Mouse (Mus musculus) bone marrow macrophage, adult 2 months (primary cell): ENCODE data around the gene ccdc198.

Experiments used
- CTCF ChIP-seq: IDR thresholded peaks from 2 replicates; pipeline ENCODE4 v1.5.1; 2012; ENCODE audit warnings: low read depth, mild to moderate bottlenecking, low read length, moderate library complexity
- POLR2A ChIP-seq: IDR thresholded peaks from 2 replicates; pipeline ENCODE4 v1.6.1; 2012; ENCODE audit warnings: mild to moderate bottlenecking, low read depth, low read length, borderline replicate concordance

DNA sequence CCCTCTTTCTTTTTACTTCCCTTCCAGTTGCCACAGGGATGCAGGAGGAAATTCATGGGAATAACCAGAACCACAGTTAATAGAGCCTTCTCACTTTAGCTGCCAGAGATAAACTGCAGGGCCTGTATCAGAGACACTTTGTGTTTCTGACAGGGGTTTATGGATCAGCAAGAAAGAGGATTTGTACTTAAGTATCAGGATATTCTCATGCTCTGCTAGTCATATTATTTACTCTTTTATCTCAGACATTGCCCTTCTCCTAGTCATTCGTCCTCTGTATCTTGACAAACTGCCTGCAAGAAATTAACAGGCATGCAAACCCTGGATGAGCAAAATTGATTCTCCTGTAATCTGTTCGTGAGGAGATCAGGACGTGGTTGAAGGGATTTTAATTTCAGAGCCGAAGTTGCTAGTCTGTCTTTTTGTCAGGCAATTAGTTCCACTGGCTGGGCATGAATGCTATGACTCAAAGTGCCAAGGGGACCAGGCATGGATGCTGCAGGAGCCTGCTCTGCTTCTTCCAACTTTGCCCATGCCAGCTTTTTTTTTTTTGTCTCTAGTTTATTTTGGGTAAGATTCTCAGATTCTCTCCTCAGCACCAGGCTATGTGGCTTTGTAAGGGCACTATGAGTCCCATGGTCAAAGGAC lies 48.7 kb upstream of the ccdc198 start:
- TF ChIP-seq POLR2A: no peak
- TF ChIP-seq CTCF: no peak
